Mouse (Mus musculus) ES-Bruce4 (cell line): ENCODE data around the gene BC016579.

Experiments
- CTCF ChIP-seq: IDR thresholded peaks from one replicate; pipeline ENCODE4 v1.8.1; 2011; ENCODE audit warnings: low read depth, low read length
- POLR2A ChIP-seq: IDR thresholded peaks from one replicate; pipeline ENCODE4 v1.8.1; 2011; ENCODE audit warnings: low read length; ENCODE audit not compliant: insufficient read depth

DNA sequence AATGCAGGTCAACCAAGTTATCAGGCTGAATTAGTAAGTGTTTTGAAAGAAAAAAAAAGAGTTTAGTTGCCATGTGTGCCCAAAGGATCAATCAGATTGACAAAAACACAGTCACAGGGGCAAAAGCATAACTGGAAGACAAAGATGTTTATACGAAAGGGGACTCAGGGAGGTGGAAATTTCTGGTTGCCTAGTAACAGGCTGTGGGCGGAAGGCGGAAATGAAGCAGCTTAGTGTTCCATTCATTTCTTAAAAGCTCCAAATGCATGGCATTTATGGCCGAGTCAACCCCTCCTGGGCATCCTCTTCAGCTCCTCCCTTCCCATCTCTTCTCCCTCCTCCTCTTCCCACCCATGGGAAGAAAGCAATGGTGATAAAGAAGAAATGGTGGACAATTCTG, 36.3 kb upstream of the BC016579 start:
- no peak for TF ChIP-seq CTCF
- no peak for TF ChIP-seq POLR2A
